In genomic region chr5:126835440-126835839, GRCm38 (mm10) we compare ENCODE assay signal across 28 mouse cellular contexts.
DNase-seq lines count a peak whose midpoint lies in the region; ATAC-seq and TF ChIP-seq lines count a peak whose summit lies in the region.
"Had no signal": no experiment of that assay in that cellular context is flagged by ENCODE, and none has a peak within 500 bp of the region (broad histone marks: within the 10 kb centered on the region; RNA-seq: fewer than 3 reads in every experiment).

No protein-coding gene starts in this region.

- no peak overlapping the region for H3K4me3 ChIP-seq in layer of hippocampus, adult 2 months
- H3K4me3 ChIP-seq in kidney, embryonic 16.5 days (ENCODE audit: low read length): no peak overlapping the region
- H3K4me3 ChIP-seq: embryonic facial prominence, embryonic 15.5 days; heart, embryonic 12.5 days; hindbrain, embryonic 10.5 days; limb, embryonic 12.5 days; midbrain, embryonic 10.5 days; myocyte; neural tube, embryonic 13.5 days had no signal

- H3K27ac ChIP-seq in layer of hippocampus, adult 2 months: no peak overlapping the region
- H3K27ac ChIP-seq in kidney, embryonic 16.5 days (ENCODE audit: low read length): no peak overlapping the region
- H3K27ac ChIP-seq: embryonic facial prominence, embryonic 15.5 days; hindbrain, embryonic 10.5 days; limb, embryonic 12.5 days; midbrain, embryonic 10.5 days; neural tube, embryonic 13.5 days had no signal

- no peak for ATAC-seq in kidney, embryonic 16.5 days (ENCODE audit: low FRiP score, low TSS enrichment)
- ATAC-seq: activated CD4-positive, CD25-positive, alpha-beta regulatory T cell, adult 4 months; forebrain, postnatal 0 days; intestine, postnatal 0 days; liver, postnatal 0 days; lung, postnatal 0 days; midbrain, embryonic 16.5 days had no signal

- DNase-seq in cerebellum, adult 9-10 months: peak; percentile 4
- DNase-seq in cerebellum, adult 18-20 months: no peak
- DNase-seq in layer of hippocampus, adult 11-12 months (ENCODE audit: low spot score): peak; percentile 12
- DNase-seq in layer of hippocampus, adult 2 months (ENCODE audit: low spot score in 2 of 2): no peak
- DNase-seq in right cerebral cortex, postnatal 10 days (ENCODE audit: low spot score in 2 of 2): peak; percentile 29 to 31
- DNase-seq in right cerebral cortex, postnatal 14 days: no peak
- DNase-seq: adrenal gland, adult 8-10 months; forebrain, postnatal 0 days; gastrocnemius, postnatal 14 days; heart, adult 18-20 months; heart, postnatal 10 days; kidney, postnatal 36 days; liver, postnatal 0 days; retina, postnatal 1 day; thymus, postnatal 25 days had no signal

- H3K36me3 ChIP-seq in kidney, embryonic 16.5 days (ENCODE audit: insufficient read depth, low read length): no peaks in the 10 kb centered on the region
- H3K36me3 ChIP-seq: embryonic facial prominence, embryonic 15.5 days; heart, embryonic 12.5 days; hindbrain, embryonic 10.5 days; limb, embryonic 12.5 days; midbrain, embryonic 10.5 days; neural tube, embryonic 13.5 days had no signal

- H3K9me3 ChIP-seq in kidney, embryonic 16.5 days (ENCODE audit: low read length): no peaks in the 10 kb centered on the region
- H3K9me3 ChIP-seq: embryonic facial prominence, embryonic 15.5 days; hindbrain, embryonic 10.5 days; midbrain, embryonic 10.5 days; neural tube, embryonic 13.5 days had no signal

- H3K4me2 ChIP-seq in kidney, embryonic 16.5 days (replicated peaks; ENCODE audit: low read depth, low read length): no peak overlapping the region
- H3K4me2 ChIP-seq: embryonic facial prominence, embryonic 15.5 days; heart, embryonic 12.5 days; limb, embryonic 12.5 days; liver, embryonic 11.5 days; neural tube, embryonic 13.5 days had no signal

- WGBS in kidney, embryonic 16.5 days: 92% methylated on average over 3 of the region's 3 CpGs

- no peaks in the 10 kb centered on the region for H3K27me3 ChIP-seq in kidney, embryonic 16.5 days (ENCODE audit: insufficient read depth, low read length)
- H3K27me3 ChIP-seq: embryonic facial prominence, embryonic 15.5 days; heart, embryonic 12.5 days; limb, embryonic 12.5 days; neural tube, embryonic 13.5 days had no signal

- H3K4me1 ChIP-seq in kidney, embryonic 16.5 days (ENCODE audit: insufficient read depth, low read length): no peaks in the 10 kb centered on the region
- H3K4me1 ChIP-seq: embryonic facial prominence, embryonic 15.5 days; heart, embryonic 12.5 days; hindbrain, embryonic 10.5 days; limb, embryonic 12.5 days; midbrain, embryonic 10.5 days; neural tube, embryonic 13.5 days had no signal

- no peak for TF ChIP-seq CTCF in layer of hippocampus, adult 2 months (conservative IDR thresholded peaks at IDR 0.05)

- H3K9ac ChIP-seq in kidney, embryonic 16.5 days (replicated peaks; ENCODE audit: low read length): no peak overlapping the region
- H3K9ac ChIP-seq: embryonic facial prominence, embryonic 15.5 days; forebrain, postnatal 0 days; heart, embryonic 12.5 days; limb, embryonic 12.5 days; liver, postnatal 0 days; neural tube, embryonic 13.5 days had no signal

Comparison
In these comparisons a context has a peak if more than half of its experiments do, and no peak if none do; other contexts are left out.
1. DNase-seq: peak in cerebellum, adult 9-10 months (single experiment), layer of hippocampus, adult 11-12 months (single experiment) and right cerebral cortex, postnatal 10 days (2 of 2); none in cerebellum, adult 18-20 months (0 of 2), layer of hippocampus, adult 2 months (0 of 2) and right cerebral cortex, postnatal 14 days (single experiment).